Mouse (Mus musculus): ENCODE results near the gene 9230112D13Rik.
A peak's percentile ranks its signal among the peaks of the same experiment; 100 is the strongest.

The 9230112D13Rik gene

DNA sequence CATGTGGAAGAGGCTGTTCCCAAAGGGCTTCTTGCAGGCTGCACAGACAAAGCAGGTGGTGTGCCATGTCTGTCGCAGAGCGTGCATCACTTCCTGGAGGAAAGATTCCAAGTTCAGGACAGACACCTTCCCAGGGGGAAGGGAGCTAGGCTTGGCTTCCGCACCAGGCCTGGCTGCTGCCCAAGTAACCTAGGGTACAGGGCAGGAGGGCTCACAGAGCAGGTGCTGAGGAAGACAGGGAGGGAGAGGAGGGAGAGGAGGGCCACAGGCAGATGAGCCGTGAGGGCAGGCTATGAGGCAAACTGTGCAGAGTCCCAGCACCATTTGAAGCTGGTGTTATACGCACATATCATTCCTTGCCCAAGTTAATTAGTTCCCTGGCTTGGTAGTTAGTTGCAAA, 19.3 kb upstream of the 9230112D13Rik start:
- no peak for DNase-seq (ENCODE audit: extremely low spot score)

DNA sequence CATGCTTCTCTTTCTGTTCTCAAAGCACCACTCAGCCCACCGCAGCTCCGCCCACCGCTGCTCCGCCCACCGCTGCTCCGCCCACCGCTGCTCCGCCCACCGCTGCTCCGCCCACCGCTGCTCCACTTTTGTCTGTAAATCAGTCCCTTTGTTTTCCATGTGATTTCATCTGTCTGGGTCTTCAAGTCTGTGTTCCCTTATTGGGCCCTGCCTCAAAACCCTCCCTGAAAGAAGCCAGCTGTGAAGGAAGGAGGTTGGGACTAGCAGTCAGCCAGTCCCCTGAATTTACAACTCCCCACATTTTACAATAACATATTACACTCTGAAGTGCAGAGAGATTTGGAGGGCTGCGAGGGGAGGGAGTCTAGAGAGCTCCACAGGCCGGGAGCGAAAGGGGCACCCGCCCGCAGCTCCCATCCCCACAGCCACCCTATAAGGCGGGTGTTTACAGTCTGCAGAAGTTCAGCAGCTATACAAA, 18.1 kb upstream of the 9230112D13Rik start:
- DNase-seq (ENCODE audit: extremely low spot score) = peak; percentile 54

DNA sequence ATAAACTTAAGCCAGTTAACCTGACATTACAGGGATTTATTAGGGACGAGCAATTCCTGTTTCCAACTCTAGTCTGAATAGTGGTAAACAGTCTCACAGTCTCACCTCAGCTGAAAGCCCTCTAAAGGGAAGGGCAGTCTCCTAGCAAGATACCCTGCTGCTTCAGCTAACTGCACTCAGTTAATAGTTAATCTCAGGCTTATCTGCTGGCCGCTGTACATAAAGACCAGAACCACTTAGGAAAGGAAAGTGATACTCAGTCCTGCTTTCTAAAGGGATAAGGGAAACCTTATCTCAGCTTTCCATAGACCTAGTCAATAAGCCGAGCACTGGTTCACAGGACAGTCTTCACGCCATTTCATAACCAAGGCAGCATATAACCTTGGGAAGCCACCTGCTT, 13.3 kb upstream of the 9230112D13Rik start:
- DNase-seq (ENCODE audit: extremely low spot score) = no peak

DNA sequence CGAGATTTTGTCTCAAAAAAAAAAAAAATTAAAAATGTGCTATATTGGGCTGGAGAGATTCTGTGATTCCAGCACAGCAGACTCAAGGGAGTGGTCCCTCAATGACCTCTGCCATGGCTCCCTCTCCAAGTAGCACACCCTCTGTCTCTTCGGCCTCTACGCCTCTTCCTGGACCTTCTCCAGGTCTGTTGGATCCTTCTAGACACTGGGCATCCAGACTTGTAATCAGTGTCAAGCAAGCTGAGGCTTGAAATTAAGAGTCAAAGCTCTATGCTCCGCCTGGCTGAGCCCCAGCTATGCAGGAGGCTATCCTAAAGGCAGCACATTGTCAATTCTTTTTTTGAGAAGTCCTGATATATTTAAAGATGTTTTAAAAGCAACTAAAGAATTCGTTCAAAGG, 10.9 kb upstream of the 9230112D13Rik start:
- DNase-seq (ENCODE audit: extremely low spot score) = no peak

DNA sequence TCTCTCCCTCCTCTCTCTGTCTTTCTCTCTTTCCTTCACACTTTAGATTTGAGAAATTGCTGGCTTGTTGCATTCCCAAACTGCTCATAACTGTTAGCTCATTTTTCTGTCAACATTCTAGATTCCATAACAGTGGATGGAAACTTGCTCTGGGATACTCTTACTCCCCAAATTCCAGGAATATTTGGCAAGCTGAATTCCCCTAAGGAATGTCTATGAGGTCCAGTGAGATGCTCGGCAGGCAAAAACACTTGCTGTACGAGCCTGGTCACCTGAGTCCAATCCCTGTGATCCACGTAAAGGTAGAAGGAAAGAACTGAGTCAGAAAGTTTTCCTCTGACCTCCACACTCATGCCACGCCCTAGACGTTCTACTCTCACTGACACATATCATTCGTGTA, 9.9 kb upstream of the 9230112D13Rik start:
- DNase-seq (ENCODE audit: extremely low spot score) = no peak

DNA sequence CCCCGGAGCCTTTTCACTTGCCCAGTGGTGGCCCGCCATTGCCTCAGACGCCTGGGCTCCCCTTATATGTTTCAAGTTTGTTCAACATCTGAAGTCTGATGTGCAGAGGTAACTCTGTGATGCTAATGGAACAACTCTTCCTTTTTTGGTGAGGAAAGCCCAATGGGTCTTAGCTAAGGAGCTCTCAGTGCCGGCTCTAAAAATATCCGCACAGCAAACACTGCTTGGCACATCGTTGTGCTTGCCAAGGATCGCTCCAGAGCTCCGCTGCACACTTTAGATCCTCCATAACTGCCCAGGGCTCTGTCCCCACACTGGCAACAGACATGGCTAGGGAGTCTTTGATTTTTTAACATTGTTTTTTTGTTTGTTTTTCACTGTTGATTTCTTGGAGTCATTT, 6.2 kb upstream of the 9230112D13Rik start:
- no peak for DNase-seq (ENCODE audit: extremely low spot score)

DNA sequence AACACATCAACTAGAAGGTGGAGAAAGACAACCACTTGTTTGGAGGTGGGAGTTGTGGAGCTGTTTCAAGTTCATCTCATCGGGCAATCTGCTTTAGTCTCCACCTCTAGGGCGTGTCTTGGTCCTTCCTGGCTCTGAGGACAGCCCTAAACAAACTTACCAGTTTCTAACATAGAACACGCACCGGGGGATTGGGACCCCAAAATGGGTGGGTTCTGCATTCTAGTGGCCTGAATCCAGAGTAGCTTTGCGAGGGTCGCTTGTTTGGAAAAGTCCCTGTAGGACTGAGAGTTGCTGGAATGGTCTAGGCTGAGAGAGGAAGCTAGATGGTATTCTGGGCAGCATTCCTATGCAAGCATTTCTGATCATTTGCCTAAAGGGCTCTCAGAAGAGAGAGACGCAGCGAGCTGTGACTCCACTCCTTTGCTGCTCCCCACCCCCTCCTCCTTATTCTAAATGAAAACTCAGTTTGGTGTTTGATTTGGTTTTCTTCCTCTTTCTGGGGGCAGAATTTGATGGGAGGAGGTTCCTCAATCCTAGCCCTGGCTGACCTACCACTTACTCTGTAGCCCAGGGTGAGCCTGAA, 4.5 kb downstream of the 9230112D13Rik start:
- no peak for DNase-seq (ENCODE audit: extremely low spot score)

DNA sequence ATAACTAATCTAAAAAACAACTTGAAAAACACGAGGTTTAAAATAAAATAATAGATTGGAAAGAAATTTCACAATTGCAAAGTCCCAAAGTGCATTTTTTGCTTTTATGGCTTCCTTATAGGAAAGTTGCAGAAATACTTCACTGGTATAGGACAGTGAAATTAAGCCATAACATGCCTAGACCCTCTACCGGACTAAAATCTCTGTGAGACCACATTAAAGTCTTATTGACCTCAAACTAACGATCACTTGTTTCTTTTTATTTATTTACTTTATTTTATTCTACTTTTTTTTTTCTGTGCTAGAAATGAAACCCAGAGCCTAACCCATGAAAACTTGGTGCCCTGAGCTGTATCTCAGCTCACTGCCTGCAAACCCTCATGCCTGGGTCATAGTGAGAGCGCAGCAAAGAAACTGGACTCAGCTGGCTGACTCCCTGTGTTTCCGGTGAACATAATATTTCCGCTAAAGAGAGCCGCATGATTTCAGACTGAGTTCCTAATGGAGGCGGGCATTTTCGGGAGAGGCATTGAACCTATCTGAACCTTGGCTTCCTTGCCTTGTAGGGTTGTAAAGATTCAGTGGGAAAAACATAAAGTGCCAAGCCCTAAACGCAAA, 5.5 kb downstream of the 9230112D13Rik start:
- no peak for DNase-seq (ENCODE audit: extremely low spot score)

DNA sequence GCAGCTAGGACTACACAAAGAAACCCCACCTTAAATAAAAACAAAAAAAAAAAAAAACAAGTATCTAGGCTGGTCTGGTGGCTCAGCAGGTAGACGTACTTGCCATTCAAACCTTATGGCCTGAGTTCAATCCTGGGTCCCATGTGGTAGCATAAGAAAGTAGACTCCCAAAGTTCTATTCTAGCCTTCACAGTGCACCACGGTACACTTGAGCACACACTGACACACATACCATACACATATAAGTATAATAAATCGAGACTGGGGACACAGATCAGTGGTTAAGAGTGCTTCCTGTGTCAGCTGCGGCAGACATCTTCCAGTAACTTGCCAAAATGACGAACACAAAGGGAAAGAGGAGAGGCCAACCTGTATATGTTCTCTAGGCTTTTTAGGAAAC, 6.7 kb downstream of the 9230112D13Rik start:
- no peak for DNase-seq (ENCODE audit: extremely low spot score)

DNA sequence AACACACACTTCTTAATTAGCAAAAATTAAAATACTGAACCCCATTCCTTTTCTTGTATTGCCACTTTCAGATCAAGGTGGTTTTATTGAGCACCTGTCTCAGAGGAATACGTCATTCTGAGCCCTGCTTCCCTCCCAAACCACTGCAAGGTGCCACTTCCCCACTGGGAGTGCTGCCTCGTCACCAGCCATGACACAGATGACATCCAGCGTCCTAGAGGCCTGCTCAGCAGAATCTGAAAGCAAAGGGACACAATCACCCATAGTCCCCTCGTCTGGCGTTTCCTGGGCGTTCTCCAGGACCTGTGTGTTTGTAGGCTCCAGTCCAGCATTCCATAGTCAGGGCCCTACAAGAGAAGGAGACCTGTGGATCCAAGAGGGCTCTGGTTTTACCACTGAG, 8.5 kb downstream of the 9230112D13Rik start:
- DNase-seq (ENCODE audit: extremely low spot score) = no peak

DNA sequence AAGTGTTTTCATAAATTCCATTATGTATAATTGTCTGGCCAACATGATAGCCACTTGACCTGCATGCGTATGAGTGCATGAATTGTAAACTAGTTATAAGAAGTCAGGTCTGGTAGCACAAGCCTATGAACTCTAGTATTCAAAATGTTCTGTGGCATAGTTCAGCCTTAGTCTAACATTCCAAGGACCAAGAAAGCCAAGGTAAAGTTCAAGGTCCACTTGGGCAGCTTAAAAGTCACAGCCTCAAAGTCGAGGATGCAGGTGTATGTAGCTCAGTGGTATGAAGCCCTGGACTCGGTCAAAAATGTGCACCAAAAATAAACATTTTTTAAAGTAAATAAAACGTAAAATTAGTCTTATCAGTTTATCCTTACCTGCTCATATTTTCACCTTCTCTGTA, 10.0 kb downstream of the 9230112D13Rik start:
- no peak for DNase-seq (ENCODE audit: extremely low spot score)

DNA sequence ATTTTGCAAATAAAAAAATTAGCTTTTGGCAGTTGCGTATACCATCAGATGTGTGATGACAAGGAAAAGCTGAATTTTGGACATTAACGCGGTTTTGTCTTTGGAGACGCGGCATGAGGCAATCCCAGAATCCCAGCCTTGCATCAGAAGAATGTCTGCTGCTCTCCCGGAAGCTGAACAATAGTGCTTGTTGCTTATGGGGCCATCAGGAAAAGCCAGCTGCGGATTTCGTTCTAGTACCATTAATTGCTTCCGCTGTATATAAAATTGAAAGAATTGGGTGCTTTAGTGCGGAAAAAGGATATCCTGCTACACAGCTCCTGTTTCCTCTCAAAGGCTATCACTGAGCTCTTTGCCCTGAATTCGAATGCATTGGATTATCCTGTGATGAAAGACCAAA, 10.7 kb downstream of the 9230112D13Rik start:
- no peak for DNase-seq (ENCODE audit: extremely low spot score)

DNA sequence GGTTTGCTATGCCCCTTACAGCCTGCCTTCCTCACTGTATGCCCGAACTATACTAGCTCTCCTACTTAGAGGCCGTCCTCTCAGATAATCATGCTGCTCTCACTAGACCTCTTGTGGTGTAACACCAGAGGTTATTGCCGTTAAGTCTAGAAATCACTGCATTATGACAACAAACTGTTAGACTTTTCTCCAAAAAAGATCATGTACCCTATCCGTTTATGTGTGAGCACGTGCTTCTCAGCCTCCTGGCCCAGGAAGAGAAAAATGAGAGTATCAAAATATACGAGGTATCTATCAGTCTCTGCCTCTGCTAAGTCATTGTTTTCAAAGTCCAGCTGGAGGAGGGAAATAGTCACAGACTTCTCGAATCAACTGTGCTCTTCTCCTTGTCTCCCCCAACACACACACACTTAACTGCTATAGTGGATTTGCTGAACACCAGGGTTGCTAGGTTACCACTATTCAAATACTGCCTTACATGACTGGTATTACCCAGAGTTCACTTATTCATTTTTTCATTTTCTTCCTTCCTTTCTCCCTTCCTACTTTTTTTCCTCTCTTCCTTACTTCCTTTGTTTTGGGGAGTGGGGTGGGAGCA, 13.7 kb downstream of the 9230112D13Rik start:
- no peak for DNase-seq (ENCODE audit: extremely low spot score)

DNA sequence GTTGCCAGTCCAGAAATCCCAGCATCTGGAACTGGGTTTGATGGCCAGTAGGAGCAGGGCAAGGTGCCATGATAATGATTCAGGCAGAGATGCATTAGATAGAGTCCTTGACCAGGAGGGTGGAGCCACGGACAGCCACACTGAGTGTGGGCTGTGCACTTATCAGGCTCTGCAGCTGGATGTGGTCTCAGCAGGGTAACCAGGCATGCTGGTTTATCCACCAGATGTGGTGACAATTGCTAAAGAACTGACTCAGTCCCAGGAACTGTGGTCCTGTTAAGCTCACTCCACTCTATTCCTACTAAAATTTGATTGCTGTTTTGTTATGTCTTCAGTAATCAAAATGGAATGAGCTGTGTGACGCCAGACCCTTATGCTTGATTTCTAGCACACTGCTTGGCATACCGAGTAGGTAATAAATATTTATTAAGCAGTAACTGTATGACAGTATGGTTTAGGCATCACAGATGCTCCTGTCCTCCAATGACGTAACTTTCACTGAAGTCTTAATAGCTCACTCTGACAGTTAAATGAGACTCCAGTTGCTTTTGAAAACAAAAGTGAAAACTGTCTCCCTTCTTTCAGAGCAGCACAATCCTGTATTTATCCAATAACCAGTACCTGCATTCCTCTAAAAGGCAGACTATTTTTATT, 14.3 kb downstream of the 9230112D13Rik start:
- DNase-seq (ENCODE audit: extremely low spot score) = no peak

DNA sequence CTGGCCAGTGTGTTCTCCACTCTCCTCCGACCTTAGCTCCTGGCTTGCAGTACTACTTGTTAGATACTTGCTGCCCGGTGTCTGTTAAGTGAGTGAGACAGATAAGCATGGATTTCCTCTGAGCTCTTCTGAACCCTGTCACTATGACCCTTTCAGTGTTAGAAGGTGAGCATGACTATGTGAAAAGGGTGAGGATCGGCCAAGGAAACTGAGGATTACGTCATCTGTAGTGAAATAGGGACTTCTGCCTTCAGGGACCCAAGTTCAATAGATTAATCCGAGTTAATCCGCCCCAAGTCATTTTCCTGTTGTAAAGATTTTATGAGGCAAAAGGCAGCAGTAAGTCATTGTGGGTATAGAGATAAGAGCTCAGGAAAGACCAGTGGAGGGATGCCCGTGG, 17.3 kb downstream of the 9230112D13Rik start:
- no peak for DNase-seq (ENCODE audit: extremely low spot score)

DNA sequence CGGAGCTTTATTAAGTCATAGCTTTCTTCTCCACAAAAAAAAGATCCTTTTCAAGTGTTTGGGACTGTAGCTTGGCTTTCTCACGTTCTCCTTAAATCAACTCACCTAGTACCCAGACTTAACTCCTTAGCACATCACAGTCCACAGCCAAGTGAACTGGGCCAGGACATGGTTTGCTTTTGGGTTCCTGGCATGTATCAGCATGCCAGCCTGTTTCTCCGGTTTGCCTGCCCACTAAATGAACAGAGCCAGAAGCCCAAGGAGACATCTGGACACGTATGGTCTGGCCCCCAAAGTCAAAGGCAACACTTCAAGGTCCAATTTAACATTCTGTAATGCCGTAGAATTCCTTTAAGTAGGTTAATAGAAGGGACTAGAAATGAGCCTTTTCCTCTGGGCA, 18.2 kb downstream of the 9230112D13Rik start:
- no peak for DNase-seq (ENCODE audit: extremely low spot score)

DNA sequence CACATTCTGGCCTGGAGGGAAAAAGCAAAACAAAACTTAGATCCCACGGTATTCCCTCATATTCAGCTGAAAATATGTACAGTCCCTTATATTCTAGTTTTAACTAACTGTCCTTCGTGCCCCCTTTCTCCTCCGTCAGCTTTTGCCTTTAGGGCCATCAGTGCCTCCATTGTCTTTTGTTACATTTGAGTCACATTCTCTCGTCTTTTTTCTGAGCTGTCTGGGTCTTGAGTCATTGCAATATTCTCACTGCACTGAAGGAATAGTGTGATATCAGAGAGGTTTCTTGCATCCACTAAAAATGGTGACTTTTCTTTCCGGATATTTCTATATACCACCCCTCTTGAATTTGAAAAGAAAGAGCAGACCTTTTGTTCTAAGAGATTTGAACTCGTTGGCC, 18.8 kb downstream of the 9230112D13Rik start:
- DNase-seq (ENCODE audit: extremely low spot score) = no peak

DNA sequence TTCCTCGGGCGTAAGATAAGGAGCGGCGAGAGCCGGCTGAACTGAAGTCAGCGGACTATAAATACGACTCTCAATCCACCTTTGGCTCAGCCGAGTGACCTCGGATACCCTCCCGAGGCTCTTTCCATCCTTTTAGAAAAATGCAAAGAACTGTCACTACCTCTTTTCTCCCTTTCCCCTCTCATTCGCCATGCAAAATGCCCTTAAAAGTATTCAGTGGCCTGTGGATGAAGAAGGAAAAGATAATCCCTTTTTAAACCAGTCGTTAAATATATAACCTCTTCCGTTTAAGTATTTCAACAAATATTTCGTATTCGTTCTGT, 19.3 kb downstream of the 9230112D13Rik start, which contains the start of gene Bmpr1a:
TSS of gene Bmpr1a (minus strand) at position 17 of the 323 bp plus-strand sequence.
- DNase-seq (ENCODE audit: extremely low spot score) = no peak

DNA sequence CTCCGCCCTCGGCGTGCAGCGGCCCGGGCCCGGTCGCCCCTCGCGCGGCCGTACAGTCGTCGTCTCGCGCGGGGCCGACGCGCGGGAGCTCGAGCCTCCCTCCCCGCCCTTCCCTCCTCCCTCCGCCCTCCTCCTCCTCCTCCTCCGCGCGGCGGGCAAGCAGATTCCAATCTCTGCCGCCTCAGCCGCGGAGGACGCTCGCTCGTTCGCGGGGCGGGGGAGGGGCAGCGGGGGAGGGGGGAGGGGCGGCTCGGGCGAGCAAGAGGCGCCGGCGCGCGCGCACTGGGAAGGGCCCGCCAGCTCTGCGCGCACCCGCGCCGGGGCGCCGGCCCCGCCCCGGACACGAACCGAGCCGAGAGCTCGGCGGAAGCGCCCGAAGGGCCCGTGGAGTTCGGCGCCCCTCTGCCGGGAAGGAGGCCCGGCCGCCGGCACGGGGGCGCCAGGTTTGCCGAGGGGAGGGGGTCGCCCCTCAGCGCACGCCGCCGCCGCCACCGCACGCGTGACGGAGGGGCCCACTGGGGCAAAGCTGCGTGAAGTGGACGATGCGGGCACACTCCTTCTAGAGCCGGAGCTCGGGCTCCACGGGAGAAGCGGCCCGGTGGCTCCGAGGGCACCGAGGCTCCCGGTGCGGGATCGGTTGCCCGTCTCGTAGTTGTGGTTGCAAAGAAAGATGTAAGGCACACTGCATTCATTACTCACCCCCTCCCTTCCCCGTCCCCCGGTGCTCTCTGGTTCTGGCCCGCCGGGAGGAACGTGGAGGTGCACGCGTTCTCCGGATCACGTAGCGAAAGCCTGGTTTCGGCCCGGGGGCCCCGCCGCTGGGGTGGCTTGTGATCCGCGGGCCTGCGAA, 19.9 kb downstream of the 9230112D13Rik start:
- peak; percentile 93 for DNase-seq (ENCODE audit: extremely low spot score)

DNA sequence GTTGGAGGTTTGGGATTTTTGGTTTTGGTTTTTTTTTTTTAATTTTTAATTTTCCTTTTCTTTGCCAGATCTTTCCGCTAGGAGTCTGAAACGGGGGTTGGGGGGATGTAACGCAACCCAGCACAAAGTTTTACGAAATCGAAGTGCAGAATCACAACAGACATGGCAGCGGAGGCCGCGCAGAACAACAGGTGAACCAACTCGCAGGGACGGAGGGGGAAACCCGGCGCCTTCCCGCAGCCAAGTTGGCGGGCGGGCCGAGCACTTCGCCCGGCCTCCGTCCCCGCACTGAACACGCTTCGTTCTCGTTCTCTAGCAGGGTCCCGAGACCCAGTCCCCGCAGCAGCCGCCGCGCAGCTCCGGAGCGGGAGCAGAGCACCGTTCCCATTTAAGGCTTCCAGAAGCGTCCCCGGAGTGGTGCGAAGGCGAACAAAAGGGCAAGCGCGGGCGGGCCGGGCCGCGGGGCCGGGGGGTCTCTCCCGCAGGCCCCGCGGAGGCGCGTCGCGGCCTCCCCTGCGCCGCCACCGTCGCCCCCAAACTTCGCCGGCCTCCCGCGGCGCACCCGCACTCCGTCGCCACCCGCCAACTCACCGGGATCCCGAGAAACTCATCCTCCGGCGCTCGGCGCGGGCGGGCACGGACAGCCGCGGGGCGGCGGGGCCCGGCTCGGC, 20.7 kb downstream of the 9230112D13Rik start:
- peak; percentile 71 for DNase-seq (ENCODE audit: extremely low spot score)

DNA sequence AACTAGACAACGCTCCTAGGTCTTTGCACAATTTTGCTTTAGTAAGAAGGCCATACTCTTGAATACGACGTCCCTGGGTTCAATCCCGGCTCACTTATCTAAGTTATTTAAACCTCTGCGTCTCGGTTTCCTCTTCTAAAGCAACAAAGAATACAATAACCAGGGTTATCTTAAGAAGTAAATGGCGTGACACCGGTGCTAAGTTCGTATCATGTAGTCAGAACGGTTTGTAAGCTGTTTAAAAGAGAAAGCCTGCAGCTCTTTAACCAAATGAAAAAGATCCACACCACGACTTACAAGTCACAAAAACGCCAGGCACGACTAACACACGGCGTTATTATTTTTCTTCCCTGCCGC, 21.2 kb downstream of the 9230112D13Rik start:
- peak; percentile 37 for DNase-seq (ENCODE audit: extremely low spot score)

DNA sequence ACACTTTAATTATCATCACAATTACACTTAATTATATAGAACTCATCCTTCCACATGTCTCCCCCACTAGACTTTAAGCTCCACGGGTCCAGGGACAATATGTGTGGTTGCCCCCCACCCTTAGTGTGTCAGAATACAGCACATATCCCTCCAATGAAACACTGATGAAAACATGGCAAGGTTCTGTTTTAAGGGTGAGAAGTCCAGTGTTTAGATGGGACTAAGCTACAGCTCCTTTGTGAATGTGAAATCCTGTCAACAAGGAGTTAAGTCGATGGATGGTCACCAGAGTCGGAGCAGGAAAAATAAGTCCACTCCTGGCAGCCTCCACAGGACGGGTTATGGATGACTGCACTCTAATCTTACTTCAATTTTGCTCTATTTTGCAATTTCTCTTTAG, 22.3 kb downstream of the 9230112D13Rik start:
- DNase-seq (ENCODE audit: extremely low spot score) = no peak

Data from embryo, embryonic 9.5 days (tissue).